Mouse (Mus musculus) heart, embryonic 10.5 days (tissue): ENCODE results near the gene Tmeff1. TPM values are rescaled to one million over a fixed set of nuclear protein-coding genes. Genes with fewer than 3 reads are reported as not detected.
"Not testable (repeated sequence)": the region's sequence is repeated elsewhere in the genome, so short reads cannot be mapped to it uniquely, and the experiment has no call there.

Source experiments
- DNase-seq: peaks from one replicate; pipeline ENCODE4 v3.0.0-alpha.2; 2017; ENCODE audit warnings: low spot score
- H3K27ac ChIP-seq: fragments of 300-500 bp; sonication (generic); 2 replicates; pipeline ENCODE4 v1.5.1; 2016; ENCODE audit warnings: mild to moderate bottlenecking
- H3K27me3 ChIP-seq: fragments of 300-500 bp; sonication (generic); 2 replicates; pipeline ENCODE4 v1.6.1; 2016; ENCODE audit warnings: mild to moderate bottlenecking; ENCODE audit not compliant: poor library complexity, insufficient read depth, severe bottlenecking
- H3K36me3 ChIP-seq: fragments of 300-500 bp; sonication (generic); 2 replicates; pipeline ENCODE4 v1.6.1; 2016; ENCODE audit warnings: mild to moderate bottlenecking, moderate library complexity
- H3K4me1 ChIP-seq: fragments of 300-500 bp; sonication (generic); 2 replicates; pipeline ENCODE4 v1.6.1; 2016; ENCODE audit warnings: mild to moderate bottlenecking
- H3K4me3 ChIP-seq: fragments of 300-500 bp; sonication (generic); 2 replicates; pipeline ENCODE4 v1.5.1; 2016; ENCODE audit warnings: mild to moderate bottlenecking, moderate library complexity
- H3K9me3 ChIP-seq: fragments of 300-500 bp; sonication (generic); 2 replicates; pipeline ENCODE4 v1.6.1; 2016; ENCODE audit warnings: mild to moderate bottlenecking, moderate library complexity
- WGBS: fragments of 180-500 bp; shearing (Covaris S2); methylation state at CpG from one replicate; pipeline ENCODE4 v1.1.7; 2016; 5-methylcytosine and 5-hydroxymethylcytosine counted together
- polyA plus RNA-seq: library from polyadenylated mRNA; unstranded; fragments of >200 nt; fragmentation: Nextera tagmentation; extraction: Ambion mirVana; gene quantifications from 2 replicates; pipeline ENCODE4 v1.2.1, GENCODE M21; 2016

Gene Tmeff1
- polyA plus RNA-seq, 1 experiment from 2014 or later, result 76.4 TPM

DNA sequence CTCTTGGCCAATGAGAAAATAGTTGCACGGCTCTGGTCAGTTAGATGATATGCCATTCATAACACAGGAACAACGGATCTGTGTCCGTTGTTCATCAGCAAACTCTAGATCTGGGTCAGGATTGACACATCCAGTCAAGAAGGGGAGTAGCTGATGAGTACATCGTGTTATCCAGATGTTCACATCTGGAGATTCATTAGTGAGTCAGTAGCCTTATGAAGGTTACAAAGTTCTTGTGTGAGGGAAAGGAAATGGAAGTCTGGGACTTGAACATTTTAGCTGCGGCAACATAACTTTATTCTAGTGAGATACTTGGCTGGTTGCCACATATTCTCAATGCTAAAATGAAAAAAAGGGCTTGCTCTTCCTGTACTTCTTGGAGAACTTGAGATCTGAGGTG is 87.9 kb downstream of the Tmeff1 start:
- 94% methylated on average over 5 of the region's 5 CpGs for WGBS
- Histone ChIP-seq H3K27ac (no peak overlapping the region), H3K27me3 (no peaks in the 10 kb centered on the region), H3K36me3 (peaks cover 52% of the 10 kb centered on the region), H3K4me3 (no peak overlapping the region), H3K9me3 (no peaks in the 10 kb centered on the region), H3K4me1 (no peaks in the 10 kb centered on the region)
- no peak for DNase-seq

GRCm38 (mm10) chr4:48674412-48674811 is 89.4 kb downstream of the Tmeff1 start:
- H3K36me3 ChIP-seq, result peaks cover 53% of the 10 kb centered on the region

DNA sequence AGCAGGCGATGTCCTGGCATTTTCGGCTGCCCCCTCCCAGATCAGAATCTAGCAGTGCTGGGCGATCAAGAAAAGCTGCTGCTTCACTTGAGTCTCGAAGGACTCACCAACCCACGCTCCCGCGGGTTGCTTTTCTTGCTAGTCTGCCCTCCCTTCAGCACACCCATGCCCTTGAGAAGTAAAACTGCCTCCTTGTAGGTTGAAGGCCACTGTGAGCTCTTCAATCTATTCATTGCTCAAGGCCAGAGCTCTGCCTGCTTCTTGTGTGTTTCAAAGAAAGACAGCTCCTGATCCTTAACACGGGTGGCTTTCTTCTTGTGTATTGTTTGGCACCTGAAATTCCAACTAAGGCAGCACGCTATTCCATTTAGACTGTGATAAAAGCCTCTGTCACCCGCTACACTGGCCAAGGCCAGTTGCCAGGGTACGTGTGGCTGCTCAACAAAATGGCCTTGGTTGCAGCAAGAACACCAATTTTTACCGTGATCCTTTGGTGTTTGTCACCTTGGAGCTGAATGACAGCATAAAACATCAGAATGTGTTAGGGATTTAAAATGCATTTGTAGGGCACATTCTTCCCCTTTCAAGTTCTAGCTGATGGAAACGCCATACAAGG is 91.7 kb downstream of the Tmeff1 start:
- 91% methylated on average over 13 of the region's 13 CpGs for WGBS
- DNase-seq, result no peak

More at GRCm38 (mm10) chr4:48674412-48674811, 89.4 kb downstream of the Tmeff1 start:
- WGBS, result 94% methylated on average over 7 of the region's 7 CpGs
- Histone ChIP-seq H3K27me3 (no peaks in the 10 kb centered on the region), H3K9me3 (no peaks in the 10 kb centered on the region), H3K27ac (no peak overlapping the region), H3K4me1 (no peaks in the 10 kb centered on the region), H3K4me3 (no peak overlapping the region)
- no peak for DNase-seq

DNA sequence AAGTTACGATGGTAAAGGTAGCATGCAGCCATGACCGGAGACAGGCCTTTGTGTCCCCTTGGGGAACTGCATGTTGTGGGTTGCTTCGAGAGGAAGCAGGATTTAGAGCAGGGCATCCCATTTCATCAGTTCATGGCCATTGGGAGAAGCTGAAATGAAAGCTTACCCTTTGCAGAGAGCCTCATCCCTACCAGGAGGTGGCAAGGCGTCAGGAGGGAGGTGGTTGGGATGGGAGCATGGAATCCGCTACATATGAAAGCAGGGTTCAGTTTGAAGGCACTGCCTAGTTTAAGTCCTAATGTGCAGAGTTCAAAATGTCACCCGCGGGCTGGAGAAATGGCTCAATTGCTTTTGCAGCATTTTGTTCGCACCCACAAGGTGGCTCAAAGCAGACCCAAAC is 92.3 kb downstream of the Tmeff1 start:
- H3K27me3 ChIP-seq, result no peaks in the 10 kb centered on the region
- DNase-seq, result no peak
- no peak overlapping the region for H3K27ac ChIP-seq
- H3K36me3 ChIP-seq, result peaks cover 34% of the 10 kb centered on the region
- no peak overlapping the region for H3K4me3 ChIP-seq
- H3K4me1 ChIP-seq, result peaks cover 8% of the 10 kb centered on the region
- 93% methylated on average over 8 of the region's 8 CpGs for WGBS
- H3K9me3 ChIP-seq, result no peaks in the 10 kb centered on the region

More for the DNA sequence above, 91.7 kb downstream of the Tmeff1 start:
- no peaks in the 10 kb centered on the region for H3K9me3 ChIP-seq
- no peaks in the 10 kb centered on the region for H3K27me3 ChIP-seq
- H3K4me3 ChIP-seq, result no peak overlapping the region
- H3K4me1 ChIP-seq, result peaks cover 8% of the 10 kb centered on the region
- H3K36me3 ChIP-seq, result peaks cover 40% of the 10 kb centered on the region
- no peak overlapping the region for H3K27ac ChIP-seq

DNA sequence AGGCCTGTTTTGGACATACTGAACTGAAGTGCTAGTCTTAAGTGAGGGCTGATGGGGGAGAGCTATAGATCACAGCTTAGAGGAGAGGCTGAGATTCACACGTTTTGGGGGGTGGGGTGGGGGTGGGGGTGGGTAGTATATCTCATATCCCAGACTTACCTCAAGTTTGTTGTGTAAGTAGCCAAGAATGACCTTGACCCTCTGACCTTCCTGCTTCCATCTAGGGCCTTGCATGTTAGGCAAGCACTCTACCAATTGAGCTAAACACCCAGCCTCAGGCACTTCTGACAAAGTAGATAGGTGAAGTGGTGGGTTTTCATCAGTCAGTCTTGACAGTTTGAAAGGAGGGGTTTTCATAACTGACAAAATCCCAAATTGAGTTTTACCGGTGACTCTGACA is 92.8 kb downstream of the Tmeff1 start:
- H3K27ac ChIP-seq, result no peak overlapping the region
- peaks cover 29% of the 10 kb centered on the region for H3K36me3 ChIP-seq
- WGBS, result 55% methylated on average over 2 of the region's 2 CpGs
- H3K4me3 ChIP-seq, result no peak overlapping the region
- no peaks in the 10 kb centered on the region for H3K9me3 ChIP-seq
- peaks cover 8% of the 10 kb centered on the region for H3K4me1 ChIP-seq
- H3K27me3 ChIP-seq, result no peaks in the 10 kb centered on the region
- DNase-seq, result no peak

- Histone ChIP-seq H3K27me3 (no peaks in the 10 kb centered on the region), H3K4me1 (peaks cover 8% of the 10 kb centered on the region), H3K9me3 (no peaks in the 10 kb centered on the region), H3K4me3 (no peak overlapping the region), H3K27ac (no peak overlapping the region), H3K36me3 (peaks cover 20% of the 10 kb centered on the region)
- 90% methylated on average over 9 of the region's 9 CpGs for WGBS
- no peak for DNase-seq
Measured at GRCm38 (mm10) chr4:48678793-48679192, 93.8 kb downstream of the Tmeff1 start.

DNA sequence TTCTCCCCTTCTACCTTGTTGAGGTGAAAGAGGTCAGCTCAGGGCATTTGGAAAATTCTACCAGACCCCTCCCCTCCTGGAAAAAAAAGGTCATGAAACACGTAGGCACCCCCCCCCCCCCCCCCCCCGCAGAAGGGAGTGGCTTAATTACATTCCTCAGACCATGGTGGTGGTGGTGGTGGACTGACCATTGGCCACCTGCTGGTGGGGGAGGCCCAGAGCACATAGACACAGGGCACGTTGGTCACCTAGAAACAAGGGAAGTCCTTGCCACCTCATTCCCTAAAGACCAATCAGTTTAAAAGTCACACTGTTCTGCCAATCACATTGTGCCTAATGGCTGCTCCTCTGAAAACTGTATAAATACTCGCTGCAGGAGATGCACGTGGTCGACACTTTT is 94.8 kb downstream of the Tmeff1 start:
- H3K4me3 ChIP-seq, H3K4me1 ChIP-seq, H3K27me3 ChIP-seq, DNase-seq, H3K27ac ChIP-seq, H3K9me3 ChIP-seq: not testable (repeated sequence)
- H3K36me3 ChIP-seq, result peaks cover 12% of the 10 kb centered on the region
- 70% methylated on average over 5 of the region's 6 CpGs for WGBS

GRCm38 (mm10) chr4:48680214-48680613 is 95.2 kb downstream of the Tmeff1 start:
- peak overlapping the region; percentile 47 for H3K27ac ChIP-seq
- H3K36me3 ChIP-seq, result peaks cover 7% of the 10 kb centered on the region; the same call in 1 of the 2 replicates
- no peaks in the 10 kb centered on the region for H3K9me3 ChIP-seq
- no peaks in the 10 kb centered on the region for H3K27me3 ChIP-seq
- H3K4me1 ChIP-seq, result peaks cover 13% of the 10 kb centered on the region
- no peak overlapping the region for H3K4me3 ChIP-seq
- 41% methylated on average over 7 of the region's 7 CpGs for WGBS
- DNase-seq, result no peak

DNA sequence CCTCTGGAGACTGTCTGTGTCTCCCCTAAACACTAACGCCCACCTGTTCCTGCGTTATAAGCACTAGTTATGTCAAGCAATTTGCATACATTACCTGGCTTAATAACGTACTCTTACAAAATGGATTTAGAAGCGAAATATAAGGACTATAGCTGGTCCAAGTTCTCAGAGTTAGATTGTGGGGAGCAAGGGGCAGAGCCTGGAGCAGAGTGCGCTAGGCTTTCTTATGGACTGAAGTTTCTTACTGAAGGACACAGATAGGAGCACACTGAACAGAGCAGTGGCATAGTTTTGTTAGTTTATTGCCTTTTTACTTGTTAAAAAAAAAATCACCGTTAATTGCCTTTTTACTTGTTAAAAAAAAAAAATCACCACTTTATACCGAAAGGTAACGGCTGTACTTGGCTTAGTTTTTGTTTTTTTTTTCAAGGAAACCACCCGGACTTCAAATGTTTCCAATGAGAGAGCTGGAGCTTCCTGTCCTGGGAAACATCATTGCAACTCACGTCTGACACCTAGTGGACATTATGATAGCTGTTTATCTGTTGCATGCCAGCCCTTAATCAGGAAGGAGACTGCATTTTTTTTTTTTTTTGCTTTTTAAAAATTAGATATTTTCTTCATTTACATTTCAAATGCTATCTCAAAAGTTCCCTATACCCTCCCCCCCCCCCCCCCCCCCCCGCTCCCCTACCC is 95.8 kb downstream of the Tmeff1 start:
- H3K9me3 ChIP-seq, result no peaks in the 10 kb centered on the region
- DNase-seq, result no peak
- H3K4me3 ChIP-seq, result no peak overlapping the region
- H3K27ac ChIP-seq, result no peak overlapping the region
- 44% methylated on average over 10 of the region's 11 CpGs for WGBS
- peaks cover 14% of the 10 kb centered on the region for H3K4me1 ChIP-seq
- no peaks in the 10 kb centered on the region for H3K27me3 ChIP-seq
- peaks cover 7% of the 10 kb centered on the region; the same call in 1 of the 2 replicates for H3K36me3 ChIP-seq

- H3K36me3 ChIP-seq, result 0 out of 2 replicates have a peak, but pooled peaks cover 3% of the 10 kb centered on the region
- H3K27me3 ChIP-seq, result no peaks in the 10 kb centered on the region
- no peak for DNase-seq
- no peak overlapping the region for H3K4me3 ChIP-seq
- no peaks in the 10 kb centered on the region for H3K9me3 ChIP-seq
- WGBS, result 89% methylated on average over 8 of the region's 8 CpGs
- H3K4me1 ChIP-seq, result peaks cover 14% of the 10 kb centered on the region
- no peak overlapping the region for H3K27ac ChIP-seq
Measured at GRCm38 (mm10) chr4:48683126-48683525, 98.2 kb downstream of the Tmeff1 start.

DNA sequence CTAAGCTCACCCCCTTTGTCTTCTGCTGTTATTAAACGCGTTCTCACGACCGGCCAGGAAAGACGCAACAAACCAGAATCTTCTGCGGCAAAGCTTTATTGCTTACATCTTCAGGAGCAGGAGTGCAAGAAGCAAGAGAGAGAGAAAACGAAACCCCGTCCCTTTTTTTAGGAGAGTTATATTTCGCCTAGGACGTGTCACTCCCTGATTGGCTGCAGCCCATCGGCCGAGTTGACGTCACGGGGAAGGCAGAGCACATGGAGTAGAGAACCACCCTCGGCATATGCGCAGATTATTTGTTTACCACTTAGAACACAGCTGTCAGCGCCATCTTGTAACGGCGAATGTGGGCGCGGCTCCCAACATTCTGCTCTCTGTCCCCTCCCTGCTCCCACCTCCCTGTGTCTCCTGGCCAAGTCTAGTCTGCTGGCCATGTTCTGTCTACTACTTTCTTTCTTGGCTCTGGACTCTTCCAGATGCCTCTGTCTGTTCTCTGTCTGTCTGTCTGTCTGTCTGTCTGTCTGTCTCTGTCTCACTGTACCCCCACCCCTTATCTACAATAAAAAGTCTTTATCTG is 98.7 kb downstream of the Tmeff1 start:
- 95% methylated on average over 19 of the region's 21 CpGs for WGBS
- not testable (repeated sequence) for H3K9me3 ChIP-seq, H3K36me3 ChIP-seq, H3K27me3 ChIP-seq, H3K27ac ChIP-seq, H3K4me3 ChIP-seq, DNase-seq
- H3K4me1 ChIP-seq, result peaks cover 14% of the 10 kb centered on the region

DNA sequence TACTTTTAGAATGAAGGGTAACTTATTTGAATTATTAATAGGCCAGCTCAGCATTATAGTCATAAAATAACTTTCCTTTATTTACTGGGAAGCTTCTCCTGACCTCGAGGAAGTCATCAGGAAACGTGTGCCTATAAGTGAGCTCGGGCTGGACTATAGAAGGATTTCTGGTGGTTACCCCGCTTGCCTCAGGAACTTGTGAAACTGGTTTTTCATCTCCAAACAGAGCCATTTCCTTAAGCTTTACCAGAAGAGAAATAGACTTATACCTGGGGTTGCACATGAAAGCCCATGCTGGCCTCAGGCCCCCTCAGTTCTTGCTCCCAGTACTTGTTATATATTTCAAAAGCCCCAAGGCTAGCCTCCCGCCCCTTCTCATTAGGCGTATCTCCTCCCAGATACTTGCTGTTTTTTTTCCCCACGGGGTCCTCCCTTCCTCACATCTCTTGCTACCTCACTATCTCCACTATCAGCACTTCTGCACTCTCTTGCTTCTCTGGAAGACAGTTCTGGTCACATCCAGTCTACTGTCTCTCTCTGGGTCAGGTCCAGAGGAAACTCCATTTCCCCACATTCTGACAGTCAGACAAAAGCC is 99.7 kb downstream of the Tmeff1 start:
- no peaks in the 10 kb centered on the region for H3K36me3 ChIP-seq
- DNase-seq, result no peak
- no peaks in the 10 kb centered on the region for H3K9me3 ChIP-seq
- H3K27me3 ChIP-seq, result no peaks in the 10 kb centered on the region
- H3K4me1 ChIP-seq, result peaks cover 14% of the 10 kb centered on the region
- H3K27ac ChIP-seq, result no peak overlapping the region
- no peak overlapping the region for H3K4me3 ChIP-seq
- 51% methylated on average over 7 of the region's 7 CpGs for WGBS

DNA sequence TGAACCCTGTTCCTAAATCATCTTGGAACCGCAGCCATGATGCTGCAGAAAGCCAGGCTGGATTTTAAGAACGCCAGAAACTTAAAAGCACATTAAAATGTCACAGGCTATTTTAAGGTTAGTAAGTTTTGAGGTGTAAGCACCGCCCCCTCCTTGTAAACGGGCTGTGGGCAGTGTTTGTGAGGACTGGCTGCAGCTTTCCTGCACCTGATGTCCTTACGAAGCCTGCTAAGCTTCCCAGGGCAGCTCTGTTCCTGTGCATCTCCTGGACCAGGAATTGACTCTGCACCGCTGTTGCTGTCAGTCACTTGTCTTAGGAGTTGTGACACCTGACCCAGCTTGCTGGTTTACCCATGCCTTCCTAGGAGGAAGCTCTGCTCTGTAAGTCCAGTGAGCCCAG is 103.2 kb downstream of the Tmeff1 start:
- DNase-seq, result no peak

More for the DNA sequence above, 103.2 kb downstream of the Tmeff1 start:
- Histone ChIP-seq H3K36me3 (no peaks in the 10 kb centered on the region), H3K27ac (no peak overlapping the region), H3K27me3 (no peaks in the 10 kb centered on the region), H3K4me1 (0 out of 2 replicates have a peak, but pooled peaks cover 6% of the 10 kb centered on the region), H3K9me3 (no peaks in the 10 kb centered on the region), H3K4me3 (no peak overlapping the region)
- 61% methylated on average over 6 of the region's 6 CpGs for WGBS
